Mouse (Mus musculus): ENCODE data around the gene Gas6.

- TF ChIP-seq POLR2A (IDR thresholded peaks at IDR 0.05; ENCODE audit: low read depth, low read length), result no peak
- no peak for TF ChIP-seq CTCF (IDR thresholded peaks at IDR 0.05; ENCODE audit: extremely low read depth, insufficient read length, insufficient replicate concordance, low read depth, low read length)
Measured at GRCm38 (mm10) chr8:13489986-13490910, 4.0 kb downstream of the Gas6 start.

Measured in small intestine, adult 2 months (tissue).